Mouse (Mus musculus) CH12.LX (cell line): ENCODE measurements around the gene Slc11a1. TPM values are rescaled to one million over a fixed set of nuclear protein-coding genes. Genes with fewer than 3 reads are reported as not detected.

Experiments
- DNase-seq: peaks from one replicate; pipeline ENCODE4 v3.0.0-alpha.2; 2013; ENCODE audit errors: extremely low read depth
- H3K27ac ChIP-seq: 2 replicates; pipeline ENCODE4 v1.5.1; 2012; ENCODE audit warnings: low read depth, mild to moderate bottlenecking, control low read depth, moderate library complexity; ENCODE audit not compliant: insufficient read depth
- H3K27me3 ChIP-seq: replicated peaks from 2 replicates; pipeline ENCODE3; 2012; ENCODE audit warnings: inconsistent platforms
- H3K36me3 ChIP-seq, 2 experiments: replicated peaks in 1 of 2; 2 replicates each; pipeline versions ENCODE3 to v1.6.1; 2012; ENCODE audit warnings: inconsistent platforms in 1 of 2, low read length in 1 of 2, mild to moderate bottlenecking in 1 of 2, mixed read lengths in 1 of 2, moderate library complexity in 1 of 2; ENCODE audit not compliant: control insufficient read depth in 1 of 2, insufficient read depth in 1 of 2
- H3K4me1 ChIP-seq, 2 experiments: 2 replicates each; pipeline ENCODE4 v1.6.1; 2012; ENCODE audit warnings: inconsistent platforms in 1 of 2, moderate library complexity in 1 of 2; ENCODE audit not compliant: insufficient read depth in 2 of 2, control insufficient read depth in 1 of 2
- H3K4me2 ChIP-seq: 2 replicates; pipeline ENCODE4 v1.6.1; 2012; ENCODE audit warnings: low read depth, mild to moderate bottlenecking, control low read depth; ENCODE audit not compliant: poor library complexity, insufficient read depth, severe bottlenecking
- H3K4me3 ChIP-seq, 3 experiments: fragments of 150-350 bp in 1 of 3; sonication (generic) in 1 of 3; replicated peaks in 1 of 3; 2 replicates each; pipeline versions ENCODE3 to v1.5.1; 2011 to 2012; ENCODE audit warnings: low read depth in 2 of 3, low read length in 2 of 3, mild to moderate bottlenecking in 2 of 3, moderate library complexity in 2 of 3, control low read depth in 1 of 3, improper control_type of control experiment in 1 of 3, inconsistent platforms in 1 of 3, mixed read lengths in 1 of 3; ENCODE audit not compliant: poor library complexity in 1 of 3
- H3K79me2 ChIP-seq: replicated peaks from 2 replicates; pipeline ENCODE4 v1.6.1; 2012; ENCODE audit warnings: mild to moderate bottlenecking, moderate library complexity; ENCODE audit not compliant: control insufficient read depth, poor library complexity, insufficient read depth, severe bottlenecking; ENCODE audit errors: extremely low read depth
- H3K9ac ChIP-seq: 2 replicates; pipeline ENCODE4 v1.6.1; 2012; ENCODE audit warnings: low read depth, mild to moderate bottlenecking, control low read depth, moderate library complexity; ENCODE audit not compliant: insufficient read depth
- H3K9me3 ChIP-seq: replicated peaks from 2 replicates; pipeline ENCODE3; 2012; ENCODE audit warnings: low read length, inconsistent platforms, mixed read lengths
- CHD1 ChIP-seq: IDR thresholded peaks from 2 replicates; pipeline ENCODE4 v1.6.1; 2012; ENCODE audit warnings: low read depth, low read length, improper control_type of control experiment, inconsistent platforms
- CHD2 ChIP-seq: IDR thresholded peaks from 2 replicates; pipeline ENCODE4 v1.6.1; 2011; ENCODE audit warnings: low read length, improper control_type of control experiment
- CTCF ChIP-seq, 2 experiments: IDR thresholded peaks in 1 of 2; conservative IDR thresholded peaks in 1 of 2; 2 replicates each; pipeline ENCODE4 v1.5.1; 2011 to 2012; ENCODE audit warnings: low read depth in 2 of 2, low read length in 2 of 2, improper control_type of control experiment in 1 of 2, inconsistent platforms in 1 of 2, mild to moderate bottlenecking in 1 of 2, moderate library complexity in 1 of 2
- ELF1 ChIP-seq: IDR thresholded peaks from 2 replicates; pipeline ENCODE4 v1.6.1; 2014; ENCODE audit warnings: low read depth, mild to moderate bottlenecking, inconsistent platforms, low read length, improper control_type of control experiment
- EP300 ChIP-seq: IDR thresholded peaks from 2 replicates; pipeline ENCODE4 v1.6.1; 2011; ENCODE audit warnings: low read length, improper control_type of control experiment
- ETS1 ChIP-seq: conservative IDR thresholded peaks from 2 replicates; pipeline ENCODE4 v1.6.1; 2012; ENCODE audit warnings: low read depth, mild to moderate bottlenecking, inconsistent platforms, low read length, improper control_type of control experiment, moderate library complexity
- GABPA ChIP-seq: IDR thresholded peaks from 2 replicates; pipeline ENCODE4 v1.6.1; 2012; ENCODE audit warnings: low read depth, low read length, improper control_type of control experiment, inconsistent platforms; ENCODE audit not compliant: insufficient replicate concordance
- HCFC1 ChIP-seq: IDR thresholded peaks from 2 replicates; pipeline ENCODE4 v1.6.1; 2012; ENCODE audit warnings: low read depth, mild to moderate bottlenecking, inconsistent platforms, low read length, improper control_type of control experiment
- JUN ChIP-seq: IDR thresholded peaks from 2 replicates; pipeline ENCODE4 v1.6.1; 2011; ENCODE audit warnings: low read depth, mild to moderate bottlenecking, low read length, improper control_type of control experiment, moderate library complexity; ENCODE audit not compliant: insufficient read depth
- KAT2A ChIP-seq: IDR thresholded peaks from 2 replicates; pipeline ENCODE4 v1.6.1; 2012; ENCODE audit warnings: low read length, improper control_type of control experiment, inconsistent platforms; ENCODE audit not compliant: insufficient replicate concordance
- MAX ChIP-seq: IDR thresholded peaks from 2 replicates; pipeline ENCODE4 v1.6.1; 2011; ENCODE audit warnings: low read length, improper control_type of control experiment
- MAZ ChIP-seq: IDR thresholded peaks from 2 replicates; pipeline ENCODE4 v1.6.1; 2012; ENCODE audit warnings: low read depth, mild to moderate bottlenecking, inconsistent platforms, low read length, improper control_type of control experiment, moderate library complexity
- MEF2A ChIP-seq: IDR thresholded peaks from 2 replicates; pipeline ENCODE4 v1.6.1; 2014; ENCODE audit warnings: low read depth, mild to moderate bottlenecking, inconsistent platforms, low read length, improper control_type of control experiment, borderline replicate concordance
- MXI1 ChIP-seq: IDR thresholded peaks from 2 replicates; pipeline ENCODE4 v1.6.1; 2011; ENCODE audit warnings: mild to moderate bottlenecking, low read depth, low read length, improper control_type of control experiment
- NELFE ChIP-seq: IDR thresholded peaks from 2 replicates; pipeline ENCODE4 v1.6.1; 2011; ENCODE audit warnings: low read depth, low read length, improper control_type of control experiment
- NRF1 ChIP-seq: IDR thresholded peaks from 2 replicates; pipeline ENCODE4 v1.6.1; 2014; ENCODE audit warnings: low read depth, mild to moderate bottlenecking, inconsistent platforms, low read length, improper control_type of control experiment, moderate library complexity
- PAX5 ChIP-seq: IDR thresholded peaks from 2 replicates; pipeline ENCODE4 v1.6.1; 2012; ENCODE audit warnings: low read length, inconsistent platforms, mixed read lengths
- POLR2AphosphoS2 ChIP-seq: IDR thresholded peaks from 2 replicates; pipeline ENCODE4 v1.6.1; 2011; ENCODE audit warnings: low read depth, low read length, improper control_type of control experiment
- RAD21 ChIP-seq: IDR thresholded peaks from 2 replicates; pipeline ENCODE4 v1.6.1; 2011; ENCODE audit warnings: low read depth, mild to moderate bottlenecking, low read length, improper control_type of control experiment, moderate library complexity
- RCOR1 ChIP-seq: conservative IDR thresholded peaks from 2 replicates; pipeline ENCODE4 v1.6.1; 2012; ENCODE audit warnings: low read depth, mild to moderate bottlenecking, inconsistent platforms, low read length, improper control_type of control experiment
- SIN3A ChIP-seq: IDR thresholded peaks from 2 replicates; pipeline ENCODE4 v1.6.1; 2012; ENCODE audit warnings: low read length, improper control_type of control experiment, inconsistent platforms
- SMC3 ChIP-seq: IDR thresholded peaks from 2 replicates; pipeline ENCODE4 v1.6.1; 2011; ENCODE audit warnings: low read depth, low read length, improper control_type of control experiment
- TBP ChIP-seq: conservative IDR thresholded peaks from 2 replicates; pipeline ENCODE4 v1.6.1; 2011; ENCODE audit warnings: low read depth, low read length, improper control_type of control experiment
- TCF12 ChIP-seq: IDR thresholded peaks from 2 replicates; pipeline ENCODE4 v1.6.1; 2014; ENCODE audit warnings: low read depth, mild to moderate bottlenecking, inconsistent platforms, low read length, improper control_type of control experiment
- USF1 ChIP-seq: IDR thresholded peaks from 2 replicates; pipeline ENCODE4 v1.6.1; 2014; ENCODE audit warnings: low read depth, mild to moderate bottlenecking, inconsistent platforms, low read length, improper control_type of control experiment
- USF2 ChIP-seq: conservative IDR thresholded peaks from 2 replicates; pipeline ENCODE4 v1.6.1; 2011; ENCODE audit warnings: low read depth, low read length, improper control_type of control experiment
- ZC3H11A ChIP-seq: IDR thresholded peaks from 2 replicates; pipeline ENCODE4 v1.6.1; 2012; ENCODE audit warnings: low read depth, mild to moderate bottlenecking, inconsistent platforms, low read length, improper control_type of control experiment
- ZKSCAN1 ChIP-seq: IDR thresholded peaks from 2 replicates; pipeline ENCODE4 v1.6.1; 2012; ENCODE audit warnings: low read depth, inconsistent platforms, low read length, improper control_type of control experiment, borderline replicate concordance
- ZMIZ1 ChIP-seq: IDR thresholded peaks from 2 replicates; pipeline ENCODE4 v1.6.1; 2012; ENCODE audit warnings: low read depth, mild to moderate bottlenecking, inconsistent platforms, low read length, improper control_type of control experiment
- dilution Hi-C: fragments of 300-500 bp; cut with MboI; formaldehyde crosslinking; loops from 2 replicates; pipeline ENCODE4 v1.14.3; 2020; ENCODE audit warnings: low sequenced_read_pairs; ENCODE audit not compliant: extremely low pct_unique_long_range_greater_than_20kb, extremely low pct_ligation_motif_present
- in situ Hi-C: fragments of 300-500 bp; cut with MboI; formaldehyde crosslinking; loops from 3 replicates; pipeline ENCODE4 v1.14.3; 2019; ENCODE audit warnings: low sequenced_read_pairs, low pct_ligation_motif_present, low pct_unique_long_range_greater_than_20kb, mixed read lengths
- polyA plus RNA-seq: library from polyadenylated mRNA; unstranded; fragments of >175 nt; gene quantifications from 2 replicates; pipeline ENCODE4 v1.2.1, GENCODE M21; 2012; ENCODE audit warnings: low read depth; ENCODE audit not compliant: insufficient read length
- total RNA-seq, 2 experiments: library from RNA; depleted of rRNA; stranded (reverse); fragments of 300-350 nt in 1 of 2; fragments of >200 nt in 1 of 2; gene quantifications; 2 replicates each; pipeline ENCODE4 v1.2.3; 2012 to 2014

Slc11a1 gene
- total and polyA plus RNA-seq, 3 experiments = 17.0 to 96.4 (median 35.7) TPM

GRCm38 (mm10) chr1:74339917-74340316, 35.1 kb upstream of the Slc11a1 start:
- Histone ChIP-seq H3K27ac (peak overlapping the region; percentile 92), H3K4me2 (no peak overlapping the region), H3K27me3 (no peaks in the 10 kb centered on the region), H3K79me2 (peaks cover 60% of the 10 kb centered on the region), H3K4me3 (no peak overlapping the region), H3K9me3 (peaks cover 18% of the 10 kb centered on the region), H3K4me1 (peaks cover 51 to 88% of the 10 kb centered on the region in 2 experiments), H3K9ac (no peak overlapping the region), H3K36me3 (peaks cover 29 to 66% of the 10 kb centered on the region in 2 experiments)
- in situ Hi-C loops (no loop called here), dilution Hi-C loops (no loop called here)
- TF ChIP-seq TBP (no peak), RAD21 (no peak), ZC3H11A (no peak), EP300 (no peak), ZKSCAN1 (no peak), NELFE (no peak), TCF12 (no peak), CHD1 (no peak), PAX5 (no peak), SMC3 (no peak), MAZ (no peak), RCOR1 (no peak), SIN3A (no peak), ELF1 (no peak), JUN (no peak), CTCF (conservative IDR thresholded peaks at IDR 0.05 in 1 of 2, IDR thresholded peaks at IDR 0.05 in 1 of 2; ENCODE audit: low read depth in 2 of 2, low read length in 2 of 2) (no peak), HCFC1 (no peak)
- no peak for DNase-seq

- no peaks in the 10 kb centered on the region for H3K27me3 ChIP-seq
- DNase-seq = no peak
Measured at GRCm38 (mm10) chr1:74340361-74340764, 34.6 kb upstream of the Slc11a1 start.

More at GRCm38 (mm10) chr1:74340361-74340764, 34.6 kb upstream of the Slc11a1 start:
- H3K36me3 ChIP-seq = peaks cover 26 to 65% of the 10 kb centered on the region in 2 experiments
- H3K79me2 ChIP-seq = peaks cover 60% of the 10 kb centered on the region
- dilution Hi-C loops = no loop called here
- H3K4me1 ChIP-seq = peaks cover 56 to 91% of the 10 kb centered on the region in 2 experiments
- no peak overlapping the region for H3K4me2 ChIP-seq
- in situ Hi-C loops = no loop called here
- H3K4me3 ChIP-seq = peak overlapping the region in 2 of 3 experiments; percentile 10 to 14
- TF ChIP-seq SIN3A = no peak
- TF ChIP-seq KAT2A = no peak
- TF ChIP-seq RAD21 = no peak
- no peak for TF ChIP-seq GABPA
- TF ChIP-seq CHD2 = no peak
- no peak for TF ChIP-seq MAZ
- TF ChIP-seq MEF2A = no peak
- TF ChIP-seq NRF1 = no peak
- TF ChIP-seq ETS1 = no peak
- no peak for TF ChIP-seq POLR2AphosphoS2
- TF ChIP-seq USF2 = no peak
- no peak for TF ChIP-seq PAX5
- no peak for TF ChIP-seq ZMIZ1
- TF ChIP-seq MAX = no peak
- TF ChIP-seq USF1 = no peak
- no peak for TF ChIP-seq ZKSCAN1
- no peak for TF ChIP-seq MXI1
- TF ChIP-seq, all 38 proteins: peak for 0
- Histone ChIP-seq H3K9ac (no peak overlapping the region), H3K9me3 (peaks cover 18% of the 10 kb centered on the region), H3K27ac (peak overlapping the region; percentile 92)
